Mouse (Mus musculus): ENCODE results near the gene Wiz. TPM values are rescaled to one million over a fixed set of nuclear protein-coding genes. Genes with fewer than 3 reads are reported as not detected.

Wiz gene
- polyA plus RNA-seq, 1 experiment from 2014 or later, result 26.6 TPM

GRCm38 (mm10) chr17:32402779-32403157, 13.5 kb upstream of the Wiz start:
- Histone ChIP-seq H3K36me3 (ENCODE audit: poor library complexity, severe bottlenecking) (no peaks in the 10 kb centered on the region), H3K4me1 (no peaks in the 10 kb centered on the region), H3K27me3 (peaks cover 24% of the 10 kb centered on the region), H3K9ac (no peak overlapping the region), H3K4me3 (no peak overlapping the region), H3K27ac (no peak overlapping the region), H3K9me3 (replicated peaks) (no peaks in the 10 kb centered on the region), H3K4me2 (no peak overlapping the region)
- WGBS, result 78% methylated on average over 11 of the region's 11 CpGs
- no peak for ATAC-seq

- 81% methylated on average over 9 of the region's 9 CpGs for WGBS
Observed at GRCm38 (mm10) chr17:32402011-32402778, 13.0 kb upstream of the Wiz start.

GRCm38 (mm10) chr17:32396266-32396665, 7.0 kb upstream of the Wiz start:
- H3K4me2 ChIP-seq, result peak overlapping the region; percentile 32
- peaks cover 89% of the 10 kb centered on the region for H3K27me3 ChIP-seq
- 3% methylated on average over 31 of the region's 37 CpGs for WGBS
- no peaks in the 10 kb centered on the region for H3K9me3 ChIP-seq (replicated peaks)
- H3K27ac ChIP-seq, result no peak overlapping the region
- H3K4me1 ChIP-seq, result peaks cover 5% of the 10 kb centered on the region
- H3K4me3 ChIP-seq, result peak overlapping the region; percentile 8; the same call in 1 of the 2 replicates
- no peak for ATAC-seq
- H3K36me3 ChIP-seq (ENCODE audit: poor library complexity, severe bottlenecking), result no peaks in the 10 kb centered on the region
- H3K9ac ChIP-seq, result no peak overlapping the region

More at GRCm38 (mm10) chr17:32402011-32402778, 13.0 kb upstream of the Wiz start:
- ATAC-seq, result no peak
- H3K27me3 ChIP-seq, result peaks cover 29% of the 10 kb centered on the region
- no peak overlapping the region for H3K9ac ChIP-seq
- no peak overlapping the region for H3K27ac ChIP-seq
- no peaks in the 10 kb centered on the region for H3K9me3 ChIP-seq (replicated peaks)
- H3K4me2 ChIP-seq, result no peak overlapping the region
- H3K36me3 ChIP-seq (ENCODE audit: poor library complexity, severe bottlenecking), result no peaks in the 10 kb centered on the region
- no peak overlapping the region for H3K4me3 ChIP-seq
- H3K4me1 ChIP-seq, result no peaks in the 10 kb centered on the region

- Histone ChIP-seq H3K27me3 (peaks cover 87% of the 10 kb centered on the region), H3K9me3 (replicated peaks) (no peaks in the 10 kb centered on the region), H3K27ac (no peak overlapping the region), H3K4me3 (no peak overlapping the region), H3K9ac (no peak overlapping the region), H3K36me3 (ENCODE audit: poor library complexity, severe bottlenecking) (no peaks in the 10 kb centered on the region), H3K4me2 (no peak overlapping the region), H3K4me1 (peaks cover 5% of the 10 kb centered on the region)
- no peak for ATAC-seq
- 82% methylated on average over 10 of the region's 10 CpGs for WGBS
Observed at GRCm38 (mm10) chr17:32393944-32394343, 4.7 kb upstream of the Wiz start.

GRCm38 (mm10) chr17:32388370-32389100, 704 bp downstream of the Wiz start:
- peak; percentile 62 for ATAC-seq
- WGBS, result 2% methylated on average over 21 of the region's 39 CpGs
- Histone ChIP-seq H3K36me3 (ENCODE audit: poor library complexity, severe bottlenecking) (peaks cover 18% of the 10 kb centered on the region), H3K27me3 (peaks cover 33% of the 10 kb centered on the region), H3K9me3 (replicated peaks) (no peaks in the 10 kb centered on the region), H3K9ac (peak overlapping the region; percentile 85), H3K4me3 (peak overlapping the region; percentile 78), H3K4me1 (peaks cover 18% of the 10 kb centered on the region), H3K27ac (peak overlapping the region; percentile 77), H3K4me2 (peak overlapping the region; percentile 95)

GRCm38 (mm10) chr17:32387986-32388369, 1.3 kb downstream of the Wiz start:
- peaks cover 23% of the 10 kb centered on the region for H3K36me3 ChIP-seq (ENCODE audit: poor library complexity, severe bottlenecking)
- peaks cover 18% of the 10 kb centered on the region for H3K4me1 ChIP-seq
- 38% methylated on average over 7 of the region's 7 CpGs for WGBS
- peak overlapping the region; percentile 78 for H3K4me3 ChIP-seq
- no peaks in the 10 kb centered on the region for H3K9me3 ChIP-seq (replicated peaks)
- H3K9ac ChIP-seq, result peak overlapping the region; percentile 85
- H3K27me3 ChIP-seq, result peaks cover 28% of the 10 kb centered on the region
- no peak for ATAC-seq
- no peak overlapping the region for H3K27ac ChIP-seq
- H3K4me2 ChIP-seq, result peak overlapping the region; percentile 95

- Histone ChIP-seq H3K36me3 (ENCODE audit: poor library complexity, severe bottlenecking) (peaks cover 32% of the 10 kb centered on the region), H3K27ac (no peak overlapping the region), H3K27me3 (peaks cover 16% of the 10 kb centered on the region), H3K4me2 (no peak overlapping the region), H3K4me1 (peaks cover 18% of the 10 kb centered on the region), H3K9ac (no peak overlapping the region), H3K9me3 (replicated peaks) (no peaks in the 10 kb centered on the region), H3K4me3 (no peak overlapping the region)
- WGBS, result 70% methylated on average over 9 of the region's 9 CpGs
- no peak for ATAC-seq
Observed at GRCm38 (mm10) chr17:32386659-32387432, 2.4 kb downstream of the Wiz start.

GRCm38 (mm10) chr17:32383661-32384060, 5.6 kb downstream of the Wiz start:
- H3K27ac ChIP-seq, result no peak overlapping the region
- no peak for ATAC-seq
- no peak overlapping the region for H3K4me2 ChIP-seq
- 83% methylated on average over 5 of the region's 5 CpGs for WGBS
- H3K36me3 ChIP-seq (ENCODE audit: poor library complexity, severe bottlenecking), result peaks cover 46% of the 10 kb centered on the region
- H3K27me3 ChIP-seq, result no peaks in the 10 kb centered on the region
- no peaks in the 10 kb centered on the region for H3K9me3 ChIP-seq (replicated peaks)
- H3K4me1 ChIP-seq, result peaks cover 17% of the 10 kb centered on the region
- no peak overlapping the region for H3K9ac ChIP-seq
- H3K4me3 ChIP-seq, result no peak overlapping the region

- H3K4me2 ChIP-seq, result no peak overlapping the region
- H3K4me3 ChIP-seq, result no peak overlapping the region
- peaks cover 57% of the 10 kb centered on the region for H3K36me3 ChIP-seq (ENCODE audit: poor library complexity, severe bottlenecking)
- ATAC-seq, result peak; percentile 44; the same call in 1 of the 2 replicates
- no peak overlapping the region for H3K9ac ChIP-seq
- no peaks in the 10 kb centered on the region for H3K27me3 ChIP-seq
- H3K4me1 ChIP-seq, result peaks cover 7% of the 10 kb centered on the region; the same call in 1 of the 2 replicates
- no peak overlapping the region for H3K27ac ChIP-seq
- 86% methylated on average over 7 of the region's 7 CpGs for WGBS
- no peaks in the 10 kb centered on the region for H3K9me3 ChIP-seq (replicated peaks)
Observed at GRCm38 (mm10) chr17:32382576-32382975, 6.7 kb downstream of the Wiz start.

GRCm38 (mm10) chr17:32378786-32379185, 10.5 kb downstream of the Wiz start:
- no peaks in the 10 kb centered on the region for H3K27me3 ChIP-seq
- H3K36me3 ChIP-seq (ENCODE audit: poor library complexity, severe bottlenecking), result peaks cover 54% of the 10 kb centered on the region
- no peak overlapping the region for H3K9ac ChIP-seq
- no peak for ATAC-seq
- no peaks in the 10 kb centered on the region for H3K4me1 ChIP-seq
- no peak overlapping the region for H3K4me2 ChIP-seq
- no peaks in the 10 kb centered on the region for H3K9me3 ChIP-seq (replicated peaks)
- 82% methylated on average over 2 of the region's 2 CpGs for WGBS
- no peak overlapping the region for H3K4me3 ChIP-seq
- H3K27ac ChIP-seq, result no peak overlapping the region

- Histone ChIP-seq H3K4me1 (no peaks in the 10 kb centered on the region), H3K27ac (no peak overlapping the region), H3K27me3 (no peaks in the 10 kb centered on the region), H3K9me3 (replicated peaks) (no peaks in the 10 kb centered on the region), H3K36me3 (ENCODE audit: poor library complexity, severe bottlenecking) (peaks cover 39% of the 10 kb centered on the region), H3K4me2 (no peak overlapping the region), H3K4me3 (no peak overlapping the region), H3K9ac (no peak overlapping the region)
- 89% methylated on average over 9 of the region's 9 CpGs for WGBS
- no peak for ATAC-seq
Observed at GRCm38 (mm10) chr17:32377137-32377536, 12.1 kb downstream of the Wiz start.

GRCm38 (mm10) chr17:32376475-32376874, 12.8 kb downstream of the Wiz start:
- no peak overlapping the region for H3K9ac ChIP-seq
- no peak for ATAC-seq
- no peaks in the 10 kb centered on the region for H3K27me3 ChIP-seq
- H3K4me2 ChIP-seq, result no peak overlapping the region
- no peak overlapping the region for H3K4me3 ChIP-seq
- no peak overlapping the region for H3K27ac ChIP-seq
- WGBS, result 89% methylated on average over 15 of the region's 15 CpGs
- peaks cover 37% of the 10 kb centered on the region for H3K36me3 ChIP-seq (ENCODE audit: poor library complexity, severe bottlenecking)
- H3K9me3 ChIP-seq (replicated peaks), result no peaks in the 10 kb centered on the region
- no peaks in the 10 kb centered on the region for H3K4me1 ChIP-seq

Measured in forebrain, embryonic 13.5 days (tissue).